Mouse (Mus musculus) neural tube, embryonic 11.5 days (tissue): ENCODE results near the gene Ak1. TPM values are rescaled to one million over a fixed set of nuclear protein-coding genes. Genes with fewer than 3 reads are reported as not detected.

Experiments used
- ATAC-seq: fragments of 200-750 bp; cut with Nextera tagmentation; 2 replicates; pipeline ENCODE4 v1.8.0; 2017; ENCODE audit warnings: moderate number of reproducible peaks, mild to moderate bottlenecking, moderate TSS enrichment, moderate library complexity; ENCODE audit not compliant: insufficient read depth, low FRiP score, low TSS enrichment
- DNase-seq: peaks from one replicate; pipeline ENCODE4 v3.0.0-alpha.2; 2015; ENCODE audit warnings: low spot score
- H3K27ac ChIP-seq: fragments of 300-500 bp; sonication (generic); 2 replicates; pipeline ENCODE4 v1.5.1; 2014; ENCODE audit warnings: low read depth, mild to moderate bottlenecking, low read length
- H3K27me3 ChIP-seq: fragments of 300-500 bp; sonication (generic); 2 replicates; pipeline ENCODE4 v1.6.1; 2014; ENCODE audit warnings: mild to moderate bottlenecking, low read length, mixed read lengths; ENCODE audit not compliant: control insufficient read depth, insufficient read depth
- H3K36me3 ChIP-seq: fragments of 300-500 bp; sonication (generic); 2 replicates; pipeline ENCODE4 v1.6.1; 2014; ENCODE audit warnings: mild to moderate bottlenecking, low read length, moderate library complexity, mixed read lengths; ENCODE audit not compliant: control insufficient read depth, insufficient read depth
- H3K4me1 ChIP-seq: fragments of 300-500 bp; sonication (generic); 2 replicates; pipeline ENCODE4 v1.6.1; 2014; ENCODE audit warnings: low read length, mixed read lengths; ENCODE audit not compliant: control insufficient read depth, insufficient read depth
- H3K4me2 ChIP-seq: fragments of 300-500 bp; sonication (generic); 2 replicates; pipeline ENCODE4 v1.6.1; 2014; ENCODE audit warnings: low read depth, mild to moderate bottlenecking, moderate library complexity
- H3K4me3 ChIP-seq: fragments of 300-500 bp; sonication (generic); 2 replicates; pipeline ENCODE4 v1.5.1; 2014; ENCODE audit warnings: low read depth, low read length
- H3K9ac ChIP-seq: fragments of 300-500 bp; sonication (generic); 2 replicates; pipeline ENCODE4 v1.6.1; 2014; ENCODE audit warnings: mild to moderate bottlenecking, low read length
- H3K9me3 ChIP-seq: fragments of 300-500 bp; sonication (generic); 2 replicates; pipeline ENCODE4 v1.6.1; 2016; ENCODE audit warnings: low read length; ENCODE audit not compliant: control insufficient read depth
- WGBS: fragments of 180-500 bp; shearing (Covaris S2); extraction: QIAGEN DNeasy Blood & Tissue Kit; methylation state at CpG from one replicate; pipeline ENCODE4 v1.1.7; 2014; 5-methylcytosine and 5-hydroxymethylcytosine counted together
- polyA plus RNA-seq: library from polyadenylated mRNA; unstranded; fragments of >200 nt; fragmentation: Nextera tagmentation; extraction: Ambion mirVana; gene quantifications from 2 replicates; pipeline ENCODE4 v1.2.1, GENCODE M21; 2014

The Ak1 gene
- polyA plus RNA-seq: 33.0 and 33.8 TPM in 2 replicates

GRCm38 (mm10) chr2:32621517-32621859 lies at the start of gene Ak1:
Ak1 (plus strand) TSS chr2:32621758.
- peak within 1 kb of the TSS; percentile 63 for H3K27ac ChIP-seq
- WGBS: 38% methylated on average over 7 of the region's 7 CpGs
- H3K4me1 ChIP-seq: peaks cover 33% of the 10 kb centered on the region
- no peak within 1 kb of the TSS for H3K4me3 ChIP-seq
- no peak within 1 kb of the TSS for H3K4me2 ChIP-seq
- H3K27me3 ChIP-seq: no peaks in the 10 kb centered on the region
- DNase-seq (no peak), ATAC-seq (no peak)
- H3K9me3 ChIP-seq: no peaks in the 10 kb centered on the region
- peak within 1 kb of the TSS; percentile 15; the same call in 1 of the 2 replicates for H3K9ac ChIP-seq
- no peaks in the 10 kb centered on the region for H3K36me3 ChIP-seq

- peaks cover 7% of the 10 kb centered on the region for H3K4me1 ChIP-seq
- 89% methylated on average over 11 of the region's 11 CpGs for WGBS
- no peak overlapping the region for H3K4me2 ChIP-seq
- H3K9ac ChIP-seq: no peak overlapping the region
- no peak overlapping the region for H3K27ac ChIP-seq
- no peak for DNase-seq
- no peaks in the 10 kb centered on the region for H3K27me3 ChIP-seq
- ATAC-seq: no peak
- H3K36me3 ChIP-seq: peaks cover 6% of the 10 kb centered on the region; the same call in 1 of the 2 replicates
- H3K9me3 ChIP-seq: no peaks in the 10 kb centered on the region
- no peak overlapping the region for H3K4me3 ChIP-seq
Measured at GRCm38 (mm10) chr2:32572196-32572595, 49.4 kb upstream of the Ak1 start.

GRCm38 (mm10) chr2:32574497-32574896 lies 47.1 kb upstream of the Ak1 start, which contains the start of gene Pip5kl1:
Pip5kl1 (plus strand) TSS chr2:32574797.
- WGBS: 80% methylated on average over 6 of the region's 6 CpGs
- H3K27ac ChIP-seq: no peak within 1 kb of the TSS
- no peak for DNase-seq

GRCm38 (mm10) chr2:32574901-32575585 lies 46.5 kb upstream of the Ak1 start:
- peaks cover 7% of the 10 kb centered on the region for H3K4me1 ChIP-seq
- 2% methylated on average over 26 of the region's 26 CpGs for WGBS

More at GRCm38 (mm10) chr2:32574497-32574896, 47.1 kb upstream of the Ak1 start, which contains the start of gene Pip5kl1:
- Histone ChIP-seq H3K9me3 (no peaks in the 10 kb centered on the region), H3K4me3 (peak within 1 kb of the TSS; percentile 37), H3K27me3 (peaks cover 13% of the 10 kb centered on the region; the same call in 1 of the 2 replicates), H3K4me2 (peak within 1 kb of the TSS; percentile 98), H3K9ac (peak within 1 kb of the TSS; percentile 55), H3K4me1 (peaks cover 7% of the 10 kb centered on the region), H3K36me3 (no peaks in the 10 kb centered on the region)
- no peak for ATAC-seq

GRCm38 (mm10) chr2:32575586-32576160 lies 45.9 kb upstream of the Ak1 start, which contains the start of gene 9430097D07Rik:
9430097D07Rik (minus strand) TSS chr2:32575684.
- no peaks in the 10 kb centered on the region for H3K36me3 ChIP-seq
- peak within 1 kb of the TSS; percentile 98 for H3K4me2 ChIP-seq
- peak within 1 kb of the TSS; percentile 55 for H3K9ac ChIP-seq
- H3K9me3 ChIP-seq: no peaks in the 10 kb centered on the region
- 6% methylated on average over 28 of the region's 28 CpGs for WGBS
- ATAC-seq (peak; percentile 78), DNase-seq (peak; percentile 75)
- H3K4me3 ChIP-seq: peak within 1 kb of the TSS; percentile 37
- H3K4me1 ChIP-seq: peaks cover 7% of the 10 kb centered on the region
- no peak within 1 kb of the TSS for H3K27ac ChIP-seq
- peaks cover 16% of the 10 kb centered on the region; the same call in 1 of the 2 replicates for H3K27me3 ChIP-seq

More at GRCm38 (mm10) chr2:32574901-32575585, 46.5 kb upstream of the Ak1 start:
- Histone ChIP-seq H3K9ac (peak overlapping the region; percentile 55), H3K9me3 (no peaks in the 10 kb centered on the region), H3K36me3 (no peaks in the 10 kb centered on the region), H3K4me2 (peak overlapping the region; percentile 98), H3K27ac (no peak overlapping the region), H3K4me3 (peak overlapping the region; percentile 37), H3K27me3 (peaks cover 16% of the 10 kb centered on the region; the same call in 1 of the 2 replicates)
- DNase-seq (peak; percentile 62), ATAC-seq (no peak)

- no peak for DNase-seq
- H3K27ac ChIP-seq: no peak overlapping the region
- no peak overlapping the region for H3K9ac ChIP-seq
- no peak overlapping the region for H3K4me3 ChIP-seq
- H3K36me3 ChIP-seq: no peaks in the 10 kb centered on the region
- H3K27me3 ChIP-seq: peaks cover 16% of the 10 kb centered on the region; the same call in 1 of the 2 replicates
- no peaks in the 10 kb centered on the region for H3K9me3 ChIP-seq
- no peak for ATAC-seq
- H3K4me2 ChIP-seq: no peak overlapping the region
- WGBS: 91% methylated on average over 9 of the region's 9 CpGs
- peaks cover 3% of the 10 kb centered on the region for H3K4me1 ChIP-seq
Measured at GRCm38 (mm10) chr2:32576532-32576931, 45.0 kb upstream of the Ak1 start.

- Histone ChIP-seq H3K27ac (no peak overlapping the region), H3K36me3 (no peaks in the 10 kb centered on the region), H3K9me3 (no peaks in the 10 kb centered on the region), H3K4me3 (no peak overlapping the region), H3K4me2 (no peak overlapping the region), H3K4me1 (0 out of 2 replicates have a peak, but pooled peaks cover 2% of the 10 kb centered on the region), H3K9ac (no peak overlapping the region), H3K27me3 (peaks cover 16% of the 10 kb centered on the region; the same call in 1 of the 2 replicates)
- WGBS: 42% methylated on average over 24 of the region's 30 CpGs
- ATAC-seq (no peak), DNase-seq (no peak)
Measured at GRCm38 (mm10) chr2:32578146-32579046, 43.2 kb upstream of the Ak1 start.

DNA sequence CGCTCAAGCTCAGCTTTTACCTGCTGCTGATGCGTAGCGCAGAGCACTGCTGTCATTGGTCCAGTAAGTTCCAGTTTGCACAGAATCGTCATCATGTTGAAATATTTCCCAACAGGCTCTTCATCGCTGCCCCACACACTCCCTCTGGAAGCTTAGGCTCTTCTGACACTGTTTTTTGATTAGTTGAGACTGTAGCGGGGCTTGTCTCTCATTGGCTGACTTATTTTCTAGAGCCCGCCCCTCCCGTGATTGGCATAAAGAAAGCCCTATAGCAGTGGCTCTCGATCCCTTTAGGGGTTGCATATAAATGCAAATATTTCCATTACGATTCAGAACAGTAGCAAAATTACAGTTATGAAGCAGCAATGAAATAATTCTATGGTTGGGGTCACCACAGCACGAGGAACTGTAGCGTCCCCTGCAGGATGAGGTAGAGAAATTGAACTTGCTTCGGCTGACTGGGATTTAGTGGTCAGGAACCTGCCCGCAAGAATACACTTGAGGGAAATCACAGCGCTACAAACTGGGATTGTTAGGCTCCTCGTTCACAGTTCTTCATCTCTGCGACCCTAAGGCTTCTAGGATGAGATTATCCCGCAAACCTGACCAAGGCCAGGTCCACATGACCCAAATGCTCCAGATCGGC lies 40.0 kb upstream of the Ak1 start:
- Histone ChIP-seq H3K36me3 (no peaks in the 10 kb centered on the region), H3K9me3 (no peaks in the 10 kb centered on the region), H3K27me3 (peaks cover 16% of the 10 kb centered on the region; the same call in 1 of the 2 replicates), H3K4me2 (peak overlapping the region; percentile 20; the same call in 1 of the 2 replicates), H3K4me1 (no peaks in the 10 kb centered on the region), H3K4me3 (no peak overlapping the region; the same call in 1 of the 2 replicates), H3K9ac (no peak overlapping the region), H3K27ac (no peak overlapping the region)
- ATAC-seq (no peak), DNase-seq (peak; percentile 68)
- 37% methylated on average over 19 of the region's 19 CpGs for WGBS
